In the genomic region with DNA sequence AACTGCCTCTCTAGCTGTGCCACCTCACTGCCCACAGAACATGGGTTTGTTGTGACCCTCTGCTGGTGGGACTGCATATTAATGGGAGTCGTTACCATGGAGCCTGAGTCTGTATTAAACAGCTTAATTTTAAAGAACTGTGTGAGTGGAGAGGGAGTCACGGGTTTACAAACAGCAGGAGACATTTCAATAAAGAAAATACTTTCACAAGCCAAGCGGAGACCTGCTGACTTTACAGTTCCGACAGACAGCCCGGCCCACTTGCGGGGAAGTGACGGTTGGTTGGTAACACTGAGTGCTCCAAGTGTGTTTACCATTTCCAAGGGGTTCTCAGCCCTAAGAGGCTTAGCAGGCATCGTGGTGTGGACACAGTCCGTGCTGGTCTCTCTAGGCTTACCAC, we compare ENCODE assay signal across 8 mouse cellular contexts. TPM values are rescaled to one million over a fixed set of nuclear protein-coding genes. Genes with fewer than 3 reads are reported as not detected.
A peak's percentile ranks its signal among the peaks of the same experiment; 100 is the strongest.
DNase-seq lines count a peak whose midpoint lies in the region; ATAC-seq and TF ChIP-seq lines count a peak whose summit lies in the region.

No protein-coding gene starts in this region.

- DNase-seq in kidney, adult 2 months, result peak; percentile 72
- no peak for DNase-seq in kidney, adult 18-20 months
- DNase-seq in kidney, postnatal 25 days, result peak; percentile 63 to 81
- peak; percentile 44 for DNase-seq in naive thymus-derived CD4-positive, alpha-beta T cell, adult 2 months (ENCODE audit: low read depth)
- no peak for DNase-seq in right cerebral cortex, adult 2 months (ENCODE audit: low spot score in 2 of 2)
- no peak for DNase-seq in spleen, postnatal 36 days (ENCODE audit: low spot score in 2 of 2)

- no peak for TF ChIP-seq CTCF in kidney, adult 2 months (conservative IDR thresholded peaks at IDR 0.05; ENCODE audit: insufficient read depth, insufficient read length, low read depth, low read length)

- H3K4me3 ChIP-seq in kidney, adult 2 months (ENCODE audit: insufficient read depth, low read depth, low read length), result no peak overlapping the region
- H3K4me3 ChIP-seq in forebrain, embryonic 12.5 days (replicated peaks), result no peak overlapping the region
- no peak overlapping the region for H3K4me3 ChIP-seq in intestine, embryonic 16.5 days (ENCODE audit: low read length)

- H3K27ac ChIP-seq in kidney, adult 2 months (ENCODE audit: insufficient read depth, low read depth, low read length), result peak overlapping the region; percentile 68
- H3K27ac ChIP-seq in forebrain, embryonic 12.5 days, result peak overlapping the region; percentile 71
- no peak overlapping the region for H3K27ac ChIP-seq in intestine, embryonic 16.5 days (ENCODE audit: low read length)

- peak; percentile 63; the same call in 1 of the 2 replicates for ATAC-seq in forebrain, embryonic 12.5 days (ENCODE audit: low FRiP score)
- ATAC-seq in intestine, embryonic 16.5 days, result no peak

- H3K9me3 ChIP-seq in forebrain, embryonic 12.5 days, result no peaks in the 10 kb centered on the region
- no peaks in the 10 kb centered on the region for H3K9me3 ChIP-seq in intestine, embryonic 16.5 days (ENCODE audit: control insufficient read depth, low read length)

- H3K27me3 ChIP-seq in kidney, adult 2 months (replicated peaks; ENCODE audit: control insufficient read depth, insufficient read depth, low read length), result no peaks in the 10 kb centered on the region
- no peaks in the 10 kb centered on the region for H3K27me3 ChIP-seq in forebrain, embryonic 12.5 days
- H3K27me3 ChIP-seq in intestine, embryonic 16.5 days (replicated peaks; ENCODE audit: control insufficient read depth, insufficient read depth, low read length), result no peaks in the 10 kb centered on the region

- peaks cover 10% of the 10 kb centered on the region for H3K36me3 ChIP-seq in kidney, adult 2 months (ENCODE audit: control insufficient read depth, insufficient read depth, low read length)
- peaks cover 65% of the 10 kb centered on the region for H3K36me3 ChIP-seq in forebrain, embryonic 12.5 days (replicated peaks)
- peaks cover 14% of the 10 kb centered on the region for H3K36me3 ChIP-seq in intestine, embryonic 16.5 days (ENCODE audit: control insufficient read depth, insufficient read depth, low read length)

- peaks cover 50% of the 10 kb centered on the region for H3K4me1 ChIP-seq in kidney, adult 2 months (ENCODE audit: control insufficient read depth, insufficient read depth, low read length)
- peaks cover 64% of the 10 kb centered on the region for H3K4me1 ChIP-seq in forebrain, embryonic 12.5 days
- peaks cover 37% of the 10 kb centered on the region for H3K4me1 ChIP-seq in intestine, embryonic 16.5 days (ENCODE audit: control insufficient read depth, insufficient read depth, low read length)

- no peak for TF ChIP-seq POLR2A in kidney, adult 2 months (IDR thresholded peaks at IDR 0.05; ENCODE audit: low read depth, low read length)

- H3K4me2 ChIP-seq in forebrain, embryonic 12.5 days, result no peak overlapping the region
- no peak overlapping the region for H3K4me2 ChIP-seq in intestine, embryonic 16.5 days (ENCODE audit: low read depth, low read length)

- H3K9ac ChIP-seq in forebrain, embryonic 12.5 days, result no peak overlapping the region
- H3K9ac ChIP-seq in intestine, embryonic 16.5 days (ENCODE audit: low read depth, low read length), result no peak overlapping the region

- WGBS in kidney, adult 2 months, result 27% methylated on average over 9 of the region's 9 CpGs
- 30% methylated on average over 9 of the region's 9 CpGs for WGBS in forebrain, embryonic 12.5 days
- WGBS in intestine, embryonic 16.5 days, result 65% methylated on average over 9 of the region's 9 CpGs

RNA-seq across cellular contexts. Expression of a gene that starts 36.6 kb away (rescaled TPM):
- polyA plus RNA-seq in kidney, adult 2 months (2012; rRNA removed), result 129 and 152 TPM in 2 replicates
- 115 and 122 TPM in 2 replicates for polyA plus RNA-seq in forebrain, embryonic 12.5 days (2016; fragmentation: Nextera tagmentation; extraction: Ambion mirVana)
- polyA plus RNA-seq in intestine, embryonic 16.5 days (2015; fragmentation: Nextera tagmentation; extraction: Ambion mirVana), result 281 and 319 TPM in 2 replicates

Comparison
In these comparisons a context has a peak if more than half of its experiments do, and no peak if none do; other contexts are left out.
1. DNase-seq: peak in kidney, adult 2 months (single experiment), kidney, postnatal 25 days (2 of 2) and naive thymus-derived CD4-positive, alpha-beta T cell, adult 2 months (single experiment); none in kidney, adult 18-20 months (single experiment), right cerebral cortex, adult 2 months (0 of 2) and spleen, postnatal 36 days (0 of 2).